Mouse (Mus musculus) intestine, embryonic 15.5 days (tissue): ENCODE data around the gene Igfbp4. TPM values are rescaled to one million over a fixed set of nuclear protein-coding genes. Genes with fewer than 3 reads are reported as not detected.

Experiments
- ATAC-seq: fragments of 200-750 bp; cut with Nextera tagmentation; 2 replicates; pipeline ENCODE4 v1.8.0; 2017; ENCODE audit warnings: moderate TSS enrichment, moderate library complexity
- H3K27ac ChIP-seq: fragments of 300-500 bp; sonication (generic); 2 replicates; pipeline ENCODE4 v1.5.1; 2015; ENCODE audit warnings: mild to moderate bottlenecking, inconsistent platforms
- H3K27me3 ChIP-seq: fragments of 300-500 bp; sonication (generic); replicated peaks from 2 replicates; pipeline ENCODE4 v1.6.1; 2015; ENCODE audit warnings: inconsistent platforms
- H3K36me3 ChIP-seq: fragments of 300-500 bp; sonication (generic); 2 replicates; pipeline ENCODE4 v1.6.1; 2015; ENCODE audit warnings: inconsistent platforms
- H3K4me1 ChIP-seq: fragments of 300-500 bp; sonication (generic); replicated peaks from 2 replicates; pipeline ENCODE4 v1.6.1; 2015; ENCODE audit warnings: inconsistent platforms
- H3K4me2 ChIP-seq: fragments of 300-500 bp; sonication (generic); replicated peaks from 2 replicates; pipeline ENCODE4 v1.6.1; 2015; ENCODE audit warnings: mild to moderate bottlenecking, inconsistent platforms
- H3K4me3 ChIP-seq: fragments of 300-500 bp; sonication (generic); replicated peaks from 2 replicates; pipeline ENCODE4 v1.5.1; 2015; ENCODE audit warnings: inconsistent platforms
- H3K9ac ChIP-seq: fragments of 300-500 bp; sonication (generic); 2 replicates; pipeline ENCODE4 v1.6.1; 2015; ENCODE audit warnings: inconsistent platforms
- H3K9me3 ChIP-seq: fragments of 300-500 bp; sonication (generic); 2 replicates; pipeline ENCODE4 v1.6.1; 2016; ENCODE audit warnings: inconsistent platforms
- WGBS: fragments of 180-500 bp; shearing (Covaris S2); methylation state at CpG from one replicate; pipeline ENCODE4 v1.1.7; 2015; 5-methylcytosine and 5-hydroxymethylcytosine counted together
- polyA plus RNA-seq: library from polyadenylated mRNA; unstranded; fragments of >200 nt; fragmentation: Nextera tagmentation; extraction: Ambion mirVana; gene quantifications from 2 replicates; pipeline ENCODE4 v1.2.1, GENCODE M21; 2015

Igfbp4 gene
- 426 and 441 TPM in 2 replicates for polyA plus RNA-seq

DNA sequence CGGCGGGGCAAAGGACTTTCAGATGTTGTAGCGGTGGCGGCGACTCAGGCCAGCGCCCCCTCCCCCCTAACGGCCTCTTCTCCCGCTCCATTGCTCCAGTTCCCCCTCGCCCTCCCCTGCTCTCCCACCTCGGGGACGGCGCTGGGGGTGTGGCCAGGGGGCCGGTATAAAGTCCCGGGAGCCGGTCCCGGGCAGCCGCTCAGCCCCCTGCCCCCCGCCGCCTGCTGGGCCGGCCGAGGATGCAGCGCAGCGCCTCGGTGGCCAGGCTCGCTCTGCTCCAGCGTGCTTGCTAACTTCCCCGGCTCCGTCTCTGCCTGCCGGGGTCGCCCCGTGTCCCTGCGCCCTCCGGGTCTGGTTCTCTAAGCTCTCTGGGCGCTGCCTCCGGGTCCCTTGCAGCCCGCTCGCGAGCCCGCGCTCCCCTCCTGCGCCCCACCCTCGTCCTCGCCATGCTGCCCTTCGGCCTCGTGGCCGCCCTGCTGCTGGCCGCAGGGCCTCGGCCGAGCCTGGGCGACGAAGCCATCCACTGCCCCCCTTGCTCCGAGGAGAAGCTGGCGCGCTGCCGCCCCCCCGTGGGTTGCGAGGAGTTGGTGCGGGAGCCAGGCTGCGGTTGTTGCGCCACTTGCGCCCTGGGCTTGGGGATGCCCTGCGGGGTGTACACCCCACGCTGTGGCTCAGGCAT lies at the start of gene Igfbp4:
TSS of gene Igfbp4 (plus strand) at position 194 of the 679 bp plus-strand sequence.
- Histone ChIP-seq H3K27ac (peak within 1 kb of the TSS; percentile 95), H3K9ac (peak within 1 kb of the TSS; percentile 99), H3K9me3 (no peaks in the 10 kb centered on the region), H3K4me1 (peaks cover 35% of the 10 kb centered on the region), H3K27me3 (no peaks in the 10 kb centered on the region), H3K4me3 (peak within 1 kb of the TSS; percentile 83), H3K36me3 (no peaks in the 10 kb centered on the region), H3K4me2 (peak within 1 kb of the TSS; percentile 95)
- under 1% methylated on average over 63 of the region's 63 CpGs for WGBS
- peak; percentile 84 for ATAC-seq

- Histone ChIP-seq H3K4me3 (no peak overlapping the region), H3K27ac (no peak overlapping the region), H3K9me3 (no peaks in the 10 kb centered on the region), H3K27me3 (no peaks in the 10 kb centered on the region), H3K36me3 (peaks cover 60% of the 10 kb centered on the region), H3K4me2 (no peak overlapping the region), H3K9ac (no peak overlapping the region), H3K4me1 (no peaks in the 10 kb centered on the region)
- no peak for ATAC-seq
- WGBS = 93% methylated on average over 7 of the region's 7 CpGs
These were observed 45.1 kb upstream of the Igfbp4 start for GRCm38 (mm10) chr11:98995987-98996386.

GRCm38 (mm10) chr11:98997659-98998058 lies 43.4 kb upstream of the Igfbp4 start:
- H3K9ac ChIP-seq = no peak overlapping the region
- no peak for ATAC-seq
- H3K36me3 ChIP-seq = peaks cover 69% of the 10 kb centered on the region
- no peaks in the 10 kb centered on the region for H3K9me3 ChIP-seq
- H3K27me3 ChIP-seq = no peaks in the 10 kb centered on the region
- no peak overlapping the region for H3K4me2 ChIP-seq
- no peaks in the 10 kb centered on the region for H3K4me1 ChIP-seq
- H3K27ac ChIP-seq = no peak overlapping the region
- no peak overlapping the region for H3K4me3 ChIP-seq
- 84% methylated on average over 4 of the region's 4 CpGs for WGBS

DNA sequence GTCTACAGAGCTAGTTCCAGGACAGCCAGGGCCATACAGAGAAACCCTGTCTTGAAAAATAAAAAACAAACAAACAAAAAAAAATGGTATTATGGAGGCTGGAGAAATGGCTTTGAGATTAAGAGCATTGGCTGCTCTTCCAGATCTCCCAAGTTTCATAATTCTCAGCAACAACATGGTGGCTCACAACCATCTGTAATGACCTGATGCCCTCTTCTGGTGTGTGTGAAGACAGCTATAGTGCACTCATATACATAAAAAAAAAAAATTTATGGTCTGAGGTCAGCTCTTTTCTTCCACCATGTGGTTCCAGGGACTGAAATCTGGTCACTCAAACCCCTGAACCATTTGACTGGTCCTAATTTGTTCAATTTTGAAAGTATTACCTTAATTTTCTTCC lies 42.3 kb upstream of the Igfbp4 start:
- Histone ChIP-seq H3K4me2 (no peak overlapping the region), H3K9ac (no peak overlapping the region), H3K36me3 (peaks cover 65% of the 10 kb centered on the region), H3K9me3 (no peaks in the 10 kb centered on the region), H3K27ac (no peak overlapping the region), H3K4me1 (no peaks in the 10 kb centered on the region), H3K27me3 (no peaks in the 10 kb centered on the region), H3K4me3 (no peak overlapping the region)
- ATAC-seq = no peak

DNA sequence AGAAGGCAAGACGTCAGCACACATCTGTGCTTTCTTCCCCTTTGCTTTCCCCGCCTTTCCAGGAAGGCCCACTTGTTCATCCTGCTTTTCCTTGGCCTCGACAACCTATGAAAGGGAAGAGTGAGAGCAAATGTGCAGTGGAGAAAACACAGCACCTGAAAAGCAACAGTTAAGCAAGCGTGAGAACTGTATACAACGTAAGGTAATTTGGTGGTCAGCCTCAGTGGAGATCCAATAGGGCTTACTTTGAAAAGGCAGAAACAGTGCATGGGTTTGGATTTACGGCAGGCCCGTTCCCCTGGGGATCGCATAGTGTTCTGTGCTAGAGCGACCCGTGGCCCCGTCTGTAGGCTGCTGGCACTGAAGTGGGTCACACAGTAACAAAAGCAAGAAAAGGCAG lies 41.8 kb upstream of the Igfbp4 start:
- WGBS = 91% methylated on average over 11 of the region's 11 CpGs

GRCm38 (mm10) chr11:99006788-99007187 lies 34.3 kb upstream of the Igfbp4 start:
- Histone ChIP-seq H3K4me1 (no peaks in the 10 kb centered on the region), H3K27me3 (no peaks in the 10 kb centered on the region), H3K9me3 (no peaks in the 10 kb centered on the region), H3K27ac (no peak overlapping the region), H3K36me3 (peaks cover 36% of the 10 kb centered on the region), H3K4me2 (no peak overlapping the region), H3K9ac (no peak overlapping the region), H3K4me3 (no peak overlapping the region)
- WGBS = 90% methylated on average over 9 of the region's 9 CpGs
- no peak for ATAC-seq

More for the DNA sequence above, 41.8 kb upstream of the Igfbp4 start:
- Histone ChIP-seq H3K9me3 (no peaks in the 10 kb centered on the region), H3K36me3 (peaks cover 63% of the 10 kb centered on the region), H3K27ac (no peak overlapping the region), H3K27me3 (no peaks in the 10 kb centered on the region), H3K9ac (no peak overlapping the region), H3K4me1 (no peaks in the 10 kb centered on the region), H3K4me2 (no peak overlapping the region), H3K4me3 (no peak overlapping the region)
- ATAC-seq = no peak

DNA sequence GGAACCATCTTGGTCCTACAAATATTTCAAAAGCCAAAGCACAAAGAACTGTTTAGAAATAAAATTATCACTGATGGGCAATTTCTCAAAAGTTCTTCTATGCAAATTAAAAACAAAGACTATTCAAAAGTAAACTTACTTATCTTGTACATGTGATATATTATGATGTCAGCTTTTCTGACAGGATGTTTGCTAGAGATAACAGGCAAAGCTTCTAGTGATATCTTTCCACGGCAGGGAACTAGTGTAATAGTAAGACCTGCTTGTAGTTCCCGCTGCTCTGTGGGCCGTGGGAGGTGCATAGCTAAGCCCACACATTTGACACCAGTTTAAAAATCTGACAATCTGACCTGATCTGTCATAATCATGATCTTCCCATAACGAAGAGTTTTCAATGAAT lies 30.9 kb upstream of the Igfbp4 start:
- H3K9ac ChIP-seq = no peak overlapping the region
- peaks cover 38% of the 10 kb centered on the region for H3K36me3 ChIP-seq
- no peak for ATAC-seq
- no peak overlapping the region for H3K27ac ChIP-seq
- no peaks in the 10 kb centered on the region for H3K9me3 ChIP-seq
- no peak overlapping the region for H3K4me2 ChIP-seq
- H3K27me3 ChIP-seq = no peaks in the 10 kb centered on the region
- WGBS = 72% methylated on average over 4 of the region's 4 CpGs
- no peaks in the 10 kb centered on the region for H3K4me1 ChIP-seq
- H3K4me3 ChIP-seq = no peak overlapping the region

DNA sequence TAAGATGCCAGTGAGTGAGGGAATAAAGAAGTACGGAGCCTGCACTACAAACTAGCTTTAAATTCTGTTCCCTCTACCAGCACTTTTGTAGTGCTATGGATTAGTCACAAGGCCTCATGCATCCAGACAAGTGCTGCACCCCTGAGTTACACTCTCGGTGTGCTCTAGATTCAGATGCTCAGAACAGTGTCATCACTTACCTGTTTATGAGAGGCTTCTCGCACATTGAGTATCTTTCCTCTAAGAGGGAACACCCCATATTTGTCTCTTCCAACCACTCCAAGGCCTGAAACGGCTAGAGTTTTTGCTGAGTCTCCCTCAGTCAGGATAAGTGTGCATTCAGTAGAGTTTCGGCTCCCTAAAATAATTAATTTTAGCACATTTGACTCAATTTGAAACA lies 30.3 kb upstream of the Igfbp4 start:
- ATAC-seq = no peak
- H3K27ac ChIP-seq = no peak overlapping the region
- H3K4me3 ChIP-seq = no peak overlapping the region
- H3K9me3 ChIP-seq = no peaks in the 10 kb centered on the region
- H3K9ac ChIP-seq = no peak overlapping the region
- WGBS = 94% methylated on average over 5 of the region's 5 CpGs
- H3K4me1 ChIP-seq = no peaks in the 10 kb centered on the region
- peaks cover 39% of the 10 kb centered on the region for H3K36me3 ChIP-seq
- no peak overlapping the region for H3K4me2 ChIP-seq
- H3K27me3 ChIP-seq = no peaks in the 10 kb centered on the region

- Histone ChIP-seq H3K27me3 (no peaks in the 10 kb centered on the region), H3K9ac (no peak overlapping the region), H3K36me3 (peaks cover 48% of the 10 kb centered on the region), H3K9me3 (no peaks in the 10 kb centered on the region), H3K4me2 (no peak overlapping the region), H3K27ac (no peak overlapping the region), H3K4me1 (no peaks in the 10 kb centered on the region), H3K4me3 (no peak overlapping the region)
- 95% methylated on average over 1 of the region's 1 CpGs for WGBS
- no peak for ATAC-seq
These were observed 27.2 kb upstream of the Igfbp4 start for GRCm38 (mm10) chr11:99013856-99014255.

GRCm38 (mm10) chr11:99019844-99020243 lies 21.2 kb upstream of the Igfbp4 start:
- Histone ChIP-seq H3K27ac (no peak overlapping the region), H3K36me3 (peaks cover 26% of the 10 kb centered on the region), H3K4me2 (no peak overlapping the region), H3K27me3 (no peaks in the 10 kb centered on the region), H3K9ac (no peak overlapping the region), H3K4me3 (no peak overlapping the region), H3K9me3 (no peaks in the 10 kb centered on the region), H3K4me1 (no peaks in the 10 kb centered on the region)
- WGBS = 92% methylated on average over 6 of the region's 6 CpGs
- ATAC-seq = no peak

DNA sequence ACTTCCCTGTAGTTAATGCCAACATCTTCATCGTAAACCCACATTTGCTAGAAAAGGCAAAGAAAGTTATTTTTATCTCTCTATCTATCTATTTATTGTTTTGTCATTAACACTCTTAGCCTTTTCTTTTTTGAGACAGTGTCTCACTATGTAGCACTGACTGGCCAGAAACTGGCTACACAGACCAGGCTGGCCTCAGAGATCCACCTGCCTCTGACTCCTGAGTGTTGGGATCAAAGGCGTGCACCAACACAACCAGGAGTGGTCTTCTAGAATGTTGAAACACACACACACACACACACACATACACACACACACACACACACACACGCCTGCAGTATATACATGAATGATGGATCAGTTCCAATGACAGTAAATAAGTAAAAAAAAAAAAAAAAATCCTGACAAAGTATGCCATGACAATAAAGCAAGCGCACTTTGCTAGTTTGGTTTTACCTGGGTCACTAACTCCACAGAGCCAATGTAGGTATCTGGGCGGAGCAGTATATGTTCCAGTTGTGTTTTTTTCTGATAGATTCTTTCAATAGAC lies 18.6 kb upstream of the Igfbp4 start:
- peaks cover 18% of the 10 kb centered on the region for H3K36me3 ChIP-seq
- no peak for ATAC-seq
- no peaks in the 10 kb centered on the region for H3K4me1 ChIP-seq
- no peaks in the 10 kb centered on the region for H3K9me3 ChIP-seq
- H3K9ac ChIP-seq = peak overlapping the region; percentile 73; the same call in 1 of the 2 replicates
- H3K27me3 ChIP-seq = no peaks in the 10 kb centered on the region
- peak overlapping the region; percentile 74 for H3K4me3 ChIP-seq
- no peak overlapping the region for H3K27ac ChIP-seq
- peak overlapping the region; percentile 48 for H3K4me2 ChIP-seq
- WGBS = 65% methylated on average over 5 of the region's 5 CpGs

DNA sequence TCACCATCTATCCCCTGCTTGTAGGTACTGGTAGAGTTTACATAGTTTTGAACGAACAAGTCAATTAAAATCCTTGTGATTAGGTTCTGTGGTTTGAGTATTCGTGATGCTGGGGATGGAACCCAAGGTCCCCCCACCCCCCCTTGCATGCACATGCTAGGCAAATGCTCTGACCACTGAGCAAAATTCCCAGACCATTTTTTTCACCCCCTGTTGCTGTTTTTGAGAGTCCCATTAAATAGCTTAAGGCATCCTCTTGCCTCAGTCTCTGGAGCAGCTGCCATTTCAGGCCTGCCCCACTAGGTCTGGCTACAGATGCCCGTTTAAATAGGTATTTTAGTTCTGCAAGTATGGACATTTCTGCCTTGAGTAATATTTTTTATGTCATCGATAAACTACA lies 17.9 kb upstream of the Igfbp4 start:
- no peaks in the 10 kb centered on the region for H3K4me1 ChIP-seq

More for the DNA sequence above, 17.9 kb upstream of the Igfbp4 start:
- Histone ChIP-seq H3K27ac (no peak overlapping the region), H3K4me3 (peak overlapping the region; percentile 74), H3K27me3 (no peaks in the 10 kb centered on the region), H3K9me3 (no peaks in the 10 kb centered on the region), H3K9ac (peak overlapping the region; percentile 73), H3K36me3 (peaks cover 12% of the 10 kb centered on the region), H3K4me2 (peak overlapping the region; percentile 48)
- 2% methylated on average over 4 of the region's 4 CpGs for WGBS
- ATAC-seq = no peak
